Mouse (Mus musculus) heart, embryonic 14.5 days (tissue): ENCODE data around the gene Cnnm2. TPM values are rescaled to one million over a fixed set of nuclear protein-coding genes. Genes with fewer than 3 reads are reported as not detected.

Source experiments
- ATAC-seq: fragments of 200-750 bp; cut with Nextera tagmentation; 2 replicates; pipeline ENCODE4 v1.8.0; 2017; ENCODE audit warnings: low read depth, moderate TSS enrichment; ENCODE audit not compliant: insufficient number of reproducible peaks, insufficient read depth, low FRiP score
- H3K27ac ChIP-seq, 2 experiments: fragments of 200-500 bp in 1 of 2; fragments of 300-500 bp in 1 of 2; sonication (generic) in 1 of 2; replicated peaks in 1 of 2; 2 replicates each; pipeline ENCODE4 v1.5.1; 2012 to 2014; ENCODE audit warnings: low read depth in 2 of 2, low read length in 2 of 2, control low read depth in 1 of 2, mild to moderate bottlenecking in 1 of 2, mixed read lengths in 1 of 2; ENCODE audit not compliant: control insufficient read depth in 1 of 2, insufficient read depth in 1 of 2
- H3K27me3 ChIP-seq: fragments of 300-500 bp; sonication (generic); 2 replicates; pipeline ENCODE4 v1.6.1; 2014; ENCODE audit warnings: mild to moderate bottlenecking, low read length, control low read depth; ENCODE audit not compliant: control insufficient read depth, insufficient read depth
- H3K36me3 ChIP-seq: fragments of 300-500 bp; sonication (generic); 2 replicates; pipeline ENCODE4 v1.6.1; 2014; ENCODE audit warnings: mild to moderate bottlenecking, control low read depth, low read length, mixed read lengths; ENCODE audit not compliant: control insufficient read depth, insufficient read depth
- H3K4me1 ChIP-seq, 2 experiments: fragments of 200-500 bp in 1 of 2; fragments of 300-500 bp in 1 of 2; sonication (generic) in 1 of 2; 2 replicates each; pipeline ENCODE4 v1.6.1; 2012 to 2014; ENCODE audit warnings: low read length in 2 of 2, control low read depth in 1 of 2, mixed read lengths in 1 of 2; ENCODE audit not compliant: control insufficient read depth in 2 of 2, insufficient read depth in 2 of 2
- H3K4me2 ChIP-seq: fragments of 300-500 bp; sonication (generic); 2 replicates; pipeline ENCODE4 v1.6.1; 2014; ENCODE audit warnings: mild to moderate bottlenecking, low read length
- H3K4me3 ChIP-seq, 2 experiments: fragments of 200-500 bp in 1 of 2; fragments of 300-500 bp in 1 of 2; sonication (generic) in 1 of 2; 2 replicates each; pipeline ENCODE4 v1.5.1; 2012 to 2014; ENCODE audit warnings: low read length in 2 of 2, mild to moderate bottlenecking in 2 of 2, control low read depth in 1 of 2, low read depth in 1 of 2, moderate library complexity in 1 of 2; ENCODE audit not compliant: control insufficient read depth in 1 of 2, insufficient read depth in 1 of 2
- H3K9ac ChIP-seq: fragments of 300-500 bp; sonication (generic); 2 replicates; pipeline ENCODE4 v1.6.1; 2014; ENCODE audit warnings: mild to moderate bottlenecking, low read length
- H3K9me3 ChIP-seq: fragments of 300-500 bp; sonication (generic); 2 replicates; pipeline ENCODE4 v1.6.1; 2016; ENCODE audit warnings: low read length, control low read depth; ENCODE audit not compliant: control insufficient read depth
- WGBS: fragments of 180-500 bp; shearing (Covaris S2); extraction: QIAGEN DNeasy Blood & Tissue Kit; methylation state at CpG from one replicate; pipeline ENCODE4 v1.1.7; 2014; 5-methylcytosine and 5-hydroxymethylcytosine counted together
- polyA plus RNA-seq: library from polyadenylated mRNA; unstranded; fragments of >200 nt; fragmentation: Nextera tagmentation; extraction: Ambion mirVana; gene quantifications from 2 replicates; pipeline ENCODE4 v1.2.1, GENCODE M21; 2014

Cnnm2 gene
- 2.9 and 3.2 TPM in 2 replicates for polyA plus RNA-seq

- ATAC-seq = peak; percentile 97
- Histone ChIP-seq H3K4me3 (peak within 1 kb of the TSS; percentile 81 to 88), H3K36me3 (no peaks in the 10 kb centered on the region), H3K9ac (peak within 1 kb of the TSS; percentile 81), H3K27me3 (no peaks in the 10 kb centered on the region), H3K27ac (peak within 1 kb of the TSS; percentile 68 to 73), H3K9me3 (no peaks in the 10 kb centered on the region), H3K4me1 (peaks cover 0 to 6% of the 10 kb centered on the region in 2 experiments; a peak in 3 of 4 replicates), H3K4me2 (peak within 1 kb of the TSS; percentile 100)
- WGBS = under 1% methylated on average over 59 of the region's 59 CpGs
Measured at GRCm38 (mm10) chr19:46761247-46761946, at the start of gene Cnnm2. TSS of gene Cnnm2 (plus strand) at chr19:46761596.

GRCm38 (mm10) chr19:46714234-46714633 is 47.2 kb upstream of the Cnnm2 start:
- no peak for ATAC-seq
- WGBS = 92% methylated on average over 8 of the region's 8 CpGs
- no peak overlapping the region for H3K9ac ChIP-seq

GRCm38 (mm10) chr19:46715016-46715415 is 46.4 kb upstream of the Cnnm2 start:
- H3K27ac ChIP-seq = no peak overlapping the region
- H3K9me3 ChIP-seq = peaks cover 4% of the 10 kb centered on the region; the same call in 1 of the 2 replicates
- 83% methylated on average over 8 of the region's 8 CpGs for WGBS
- peaks cover 61% of the 10 kb centered on the region for H3K36me3 ChIP-seq
- ATAC-seq = no peak
- H3K4me3 ChIP-seq = no peak overlapping the region
- H3K4me1 ChIP-seq = no peaks in the 10 kb centered on the region
- no peak overlapping the region for H3K9ac ChIP-seq
- H3K4me2 ChIP-seq = no peak overlapping the region
- H3K27me3 ChIP-seq = no peaks in the 10 kb centered on the region

More at GRCm38 (mm10) chr19:46714234-46714633, 47.2 kb upstream of the Cnnm2 start:
- H3K4me1 ChIP-seq = no peaks in the 10 kb centered on the region
- H3K27ac ChIP-seq = no peak overlapping the region
- no peak overlapping the region for H3K4me2 ChIP-seq
- no peaks in the 10 kb centered on the region for H3K27me3 ChIP-seq
- peaks cover 4% of the 10 kb centered on the region; the same call in 1 of the 2 replicates for H3K9me3 ChIP-seq
- H3K4me3 ChIP-seq = no peak overlapping the region
- H3K36me3 ChIP-seq = peaks cover 60% of the 10 kb centered on the region

- peaks cover 68% of the 10 kb centered on the region for H3K36me3 ChIP-seq
- peaks cover 2 to 4% of the 10 kb centered on the region in 2 experiments; a peak in 2 of 4 replicates for H3K4me1 ChIP-seq
- H3K27me3 ChIP-seq = no peaks in the 10 kb centered on the region
- no peak overlapping the region for H3K9ac ChIP-seq
- no peak overlapping the region for H3K27ac ChIP-seq
- H3K4me3 ChIP-seq = no peak overlapping the region
- no peak for ATAC-seq
- H3K9me3 ChIP-seq = peaks cover 4% of the 10 kb centered on the region; the same call in 1 of the 2 replicates
- WGBS = 75% methylated on average over 4 of the region's 4 CpGs
- no peak overlapping the region for H3K4me2 ChIP-seq
Measured at GRCm38 (mm10) chr19:46718150-46718549, 43.2 kb upstream of the Cnnm2 start.

- WGBS = 71% methylated on average over 11 of the region's 11 CpGs
- no peak for ATAC-seq
- Histone ChIP-seq H3K9me3 (0 out of 2 replicates have a peak, but pooled peaks cover 4% of the 10 kb centered on the region), H3K27me3 (no peaks in the 10 kb centered on the region), H3K4me2 (no peak overlapping the region), H3K9ac (no peak overlapping the region), H3K4me1 (peaks cover 7 to 20% of the 10 kb centered on the region in 2 experiments), H3K4me3 (no peak overlapping the region), H3K36me3 (peaks cover 65% of the 10 kb centered on the region), H3K27ac (no peak overlapping the region)
Measured at GRCm38 (mm10) chr19:46724411-46724810, 37.0 kb upstream of the Cnnm2 start.

- Histone ChIP-seq H3K4me2 (no peak overlapping the region), H3K9ac (no peak overlapping the region), H3K27me3 (no peaks in the 10 kb centered on the region), H3K27ac (no peak overlapping the region), H3K9me3 (0 out of 2 replicates have a peak, but pooled peaks cover 4% of the 10 kb centered on the region), H3K4me1 (peaks cover 7 to 20% of the 10 kb centered on the region in 2 experiments), H3K36me3 (peaks cover 55% of the 10 kb centered on the region), H3K4me3 (no peak overlapping the region)
- WGBS = 96% methylated on average over 8 of the region's 8 CpGs
- ATAC-seq = no peak
Measured at GRCm38 (mm10) chr19:46726142-46726541, 35.3 kb upstream of the Cnnm2 start.

GRCm38 (mm10) chr19:46727140-46727736 is 34.2 kb upstream of the Cnnm2 start:
- no peak for ATAC-seq
- H3K9ac ChIP-seq = no peak overlapping the region
- no peak overlapping the region for H3K4me3 ChIP-seq
- H3K4me1 ChIP-seq = peaks cover 5 to 16% of the 10 kb centered on the region in 2 experiments
- 60% methylated on average over 8 of the region's 8 CpGs for WGBS
- 0 out of 2 replicates have a peak, but pooled peaks cover 4% of the 10 kb centered on the region for H3K9me3 ChIP-seq
- H3K36me3 ChIP-seq = peaks cover 48% of the 10 kb centered on the region
- H3K4me2 ChIP-seq = no peak overlapping the region
- H3K27me3 ChIP-seq = no peaks in the 10 kb centered on the region
- H3K27ac ChIP-seq = no peak overlapping the region
